Mouse (Mus musculus): Measurements from ENCODE around the gene Rasgrp3.
"Not testable (repeated sequence)": the region's sequence is repeated elsewhere in the genome, so short reads cannot be mapped to it uniquely, and the experiment has no call there.

Gene Rasgrp3

GRCm38 (mm10) chr17:75435599-75435998 lies at the start of gene Rasgrp3:
Gene Rasgrp3 (plus strand): TSS chr17:75435896.
- DNase-seq: no peak

GRCm38 (mm10) chr17:75388402-75388801 lies 47.3 kb upstream of the Rasgrp3 start:
- DNase-seq: no peak

GRCm38 (mm10) chr17:75390142-75390541 lies 45.6 kb upstream of the Rasgrp3 start:
- no peak for DNase-seq

- DNase-seq: no peak
Measured at GRCm38 (mm10) chr17:75391429-75392192, 44.1 kb upstream of the Rasgrp3 start.

GRCm38 (mm10) chr17:75406405-75406804 lies 29.3 kb upstream of the Rasgrp3 start:
- no peak for DNase-seq

- no peak for DNase-seq
Measured at GRCm38 (mm10) chr17:75416861-75417260, 18.8 kb upstream of the Rasgrp3 start.

GRCm38 (mm10) chr17:75434152-75434551 lies 1.5 kb upstream of the Rasgrp3 start:
- DNase-seq: no peak

GRCm38 (mm10) chr17:75434871-75435270 lies 825 bp upstream of the Rasgrp3 start:
- no peak for DNase-seq

- DNase-seq: no peak
Measured at GRCm38 (mm10) chr17:75436095-75436494, 399 bp downstream of the Rasgrp3 start.

GRCm38 (mm10) chr17:75436819-75437218 lies 1.1 kb downstream of the Rasgrp3 start:
- no peak for DNase-seq

GRCm38 (mm10) chr17:75437239-75437750 lies 1.6 kb downstream of the Rasgrp3 start:
- no peak for DNase-seq

- DNase-seq: no peak
Measured at GRCm38 (mm10) chr17:75438162-75438561, 2.5 kb downstream of the Rasgrp3 start.

GRCm38 (mm10) chr17:75439062-75439461 lies 3.4 kb downstream of the Rasgrp3 start:
- no peak for DNase-seq

- no peak for DNase-seq
Measured at GRCm38 (mm10) chr17:75440619-75441018, 4.9 kb downstream of the Rasgrp3 start.

GRCm38 (mm10) chr17:75441260-75441830 lies 5.6 kb downstream of the Rasgrp3 start:
- no peak for DNase-seq

- DNase-seq: no peak
Measured at GRCm38 (mm10) chr17:75442352-75442751, 6.7 kb downstream of the Rasgrp3 start.

GRCm38 (mm10) chr17:75443064-75443621 lies 7.4 kb downstream of the Rasgrp3 start:
- no peak for DNase-seq

GRCm38 (mm10) chr17:75448257-75448656 lies 12.6 kb downstream of the Rasgrp3 start:
- no peak for DNase-seq

- no peak for DNase-seq
Measured at GRCm38 (mm10) chr17:75449022-75449421, 13.3 kb downstream of the Rasgrp3 start.

GRCm38 (mm10) chr17:75452313-75452712 lies 16.6 kb downstream of the Rasgrp3 start:
- no peak for DNase-seq

GRCm38 (mm10) chr17:75453639-75454038 lies 17.9 kb downstream of the Rasgrp3 start:
- no peak for DNase-seq

GRCm38 (mm10) chr17:75456096-75456495 lies 20.4 kb downstream of the Rasgrp3 start:
- DNase-seq: not testable (repeated sequence)

- no peak for DNase-seq
Measured at GRCm38 (mm10) chr17:75460621-75461020, 24.9 kb downstream of the Rasgrp3 start.

GRCm38 (mm10) chr17:75461771-75462170 lies 26.1 kb downstream of the Rasgrp3 start:
- no peak for DNase-seq
